Mouse (Mus musculus): ENCODE results near the gene Tubg1.

DNA sequence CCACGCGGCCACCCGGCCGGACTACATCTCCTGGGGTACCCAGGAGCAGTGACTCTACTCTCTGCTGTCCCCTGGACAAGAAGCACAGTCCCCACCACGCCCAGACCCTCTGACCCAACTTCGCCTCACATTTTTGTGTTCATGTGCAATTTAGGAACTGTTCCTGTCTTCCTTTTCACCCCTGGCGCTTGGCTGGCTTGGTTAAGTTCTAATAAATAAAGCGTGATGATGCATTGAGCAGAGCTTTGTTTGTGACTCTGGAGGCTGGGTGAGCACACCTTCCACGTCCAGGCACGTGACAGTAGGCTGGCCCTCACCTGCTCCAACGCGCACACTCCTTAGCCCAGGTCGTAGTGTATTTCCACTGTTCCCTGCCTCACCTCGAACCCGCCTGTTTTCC, 41.8 kb downstream of the Tubg1 start:
- TF ChIP-seq POLR2A (IDR thresholded peaks at IDR 0.05; ENCODE audit: insufficient read length, low read depth) (no peak), MAX (IDR thresholded peaks at IDR 0.05; ENCODE audit: low read depth) (no peak), E2F4 (IDR thresholded peaks at IDR 0.05; ENCODE audit: insufficient read depth) (no peak), TCF12 (IDR thresholded peaks at IDR 0.05; ENCODE audit: insufficient read depth, poor library complexity, severe bottlenecking) (no peak), TCF3 (IDR thresholded peaks at IDR 0.05; ENCODE audit: insufficient read length, low read depth) (no peak), CEBPB (IDR thresholded peaks at IDR 0.05; ENCODE audit: insufficient read depth, poor library complexity, severe bottlenecking) (no peak), MYOD1 (IDR thresholded peaks at IDR 0.05; ENCODE audit: control insufficient read depth in 1 of 3, insufficient read length in 2 of 3, low read depth in 2 of 3) (no peak), USF1 (IDR thresholded peaks at IDR 0.05; ENCODE audit: low read depth) (no peak), MYOG (IDR thresholded peaks at IDR 0.05; ENCODE audit: control insufficient read depth in 1 of 3, insufficient read depth in 1 of 3, insufficient read length in 2 of 3, low read depth in 2 of 3) (no peak), REST (IDR thresholded peaks at IDR 0.05; ENCODE audit: insufficient read depth, insufficient read length) (no peak)
